Mouse (Mus musculus) brain, embryonic 18.5 days (tissue): ENCODE results near the gene Tmem88.

ENCODE experiments used
- DNase-seq: peaks from one replicate; pipeline ENCODE4 v3.0.0-alpha.2; 2012; ENCODE audit warnings: low read depth, low spot score

Gene Tmem88

DNA sequence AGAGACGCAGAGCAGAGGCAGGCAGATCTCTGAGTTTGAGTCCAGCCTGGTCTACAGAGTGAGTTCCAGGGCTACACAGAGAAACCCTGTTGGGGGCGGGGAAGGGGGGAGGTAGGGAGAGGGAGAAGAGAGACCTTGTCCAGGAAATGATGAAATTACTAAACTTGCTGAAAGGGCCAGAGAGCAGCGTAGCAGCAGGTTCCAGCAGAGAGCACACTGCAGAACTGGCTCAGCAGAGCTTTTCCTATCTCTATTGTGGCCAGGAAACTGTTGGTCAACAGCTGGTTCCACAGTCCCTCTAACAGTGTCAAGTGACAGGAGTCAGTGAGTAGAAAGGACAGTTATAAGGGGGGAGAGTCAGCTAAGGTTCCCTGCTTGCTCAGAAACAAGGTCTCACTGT lies 18.4 kb downstream of the Tmem88 start:
- DNase-seq, result no peak

DNA sequence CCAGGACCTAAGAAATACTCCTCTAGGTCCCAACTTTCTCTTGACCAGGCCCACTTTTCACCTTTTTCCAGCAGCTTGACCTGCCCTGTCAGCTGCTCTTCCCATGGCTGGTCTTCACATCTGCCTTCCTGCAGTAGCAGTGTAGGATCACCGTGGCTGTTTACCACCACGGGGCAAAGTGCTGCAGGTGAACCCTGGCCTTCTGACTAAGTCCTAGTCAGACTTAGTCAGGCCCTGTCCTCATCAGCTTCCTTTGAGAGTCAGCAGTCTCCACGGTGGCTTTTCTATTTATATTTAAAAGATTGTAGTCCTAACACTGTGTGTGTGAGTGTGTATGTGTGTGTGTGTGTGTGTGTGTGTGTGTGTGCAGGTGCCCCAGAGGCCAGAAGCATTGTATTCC lies 20.3 kb downstream of the Tmem88 start:
- DNase-seq, result no peak

GRCm38 (mm10) chr11:69375646-69376045 lies 22.4 kb downstream of the Tmem88 start:
- DNase-seq, result no peak

DNA sequence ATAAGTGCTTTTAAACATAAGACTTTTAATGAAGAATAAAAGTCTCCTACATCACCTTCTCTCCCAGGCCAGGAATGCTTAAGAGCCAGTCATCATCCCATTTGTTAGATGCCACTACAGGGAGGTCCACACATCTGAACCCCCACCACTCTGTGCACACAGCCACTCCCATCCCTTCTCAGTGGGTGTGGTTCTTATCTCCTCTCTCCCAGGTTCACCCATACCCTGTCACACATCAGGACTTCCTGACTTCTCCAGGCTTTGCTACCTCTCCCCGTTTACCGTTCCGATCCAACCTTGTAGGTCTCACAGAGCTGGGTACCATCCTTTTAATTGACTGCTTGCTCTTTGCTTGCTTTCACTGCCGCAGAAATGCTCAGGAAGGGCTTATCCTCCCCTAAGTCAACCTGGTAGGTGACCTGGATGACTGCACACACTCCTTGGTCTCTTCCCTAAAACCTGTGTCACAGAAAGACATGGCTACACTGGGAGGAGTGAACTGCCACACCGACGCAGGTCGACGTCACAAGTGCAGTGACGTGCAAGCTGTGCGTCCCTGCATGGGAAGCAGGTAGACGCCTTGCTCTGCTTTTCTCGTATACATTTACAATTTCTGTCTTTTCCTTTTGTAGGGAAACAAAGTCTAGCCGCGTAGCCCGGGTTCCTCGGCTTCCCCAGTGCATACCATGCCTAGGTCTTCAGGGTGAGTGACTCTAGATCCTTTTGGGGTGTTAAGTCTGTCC lies 24.6 kb downstream of the Tmem88 start:
- DNase-seq, result no peak

- DNase-seq, result no peak
These were observed 25.3 kb downstream of the Tmem88 start for GRCm38 (mm10) chr11:69372780-69373170.

DNA sequence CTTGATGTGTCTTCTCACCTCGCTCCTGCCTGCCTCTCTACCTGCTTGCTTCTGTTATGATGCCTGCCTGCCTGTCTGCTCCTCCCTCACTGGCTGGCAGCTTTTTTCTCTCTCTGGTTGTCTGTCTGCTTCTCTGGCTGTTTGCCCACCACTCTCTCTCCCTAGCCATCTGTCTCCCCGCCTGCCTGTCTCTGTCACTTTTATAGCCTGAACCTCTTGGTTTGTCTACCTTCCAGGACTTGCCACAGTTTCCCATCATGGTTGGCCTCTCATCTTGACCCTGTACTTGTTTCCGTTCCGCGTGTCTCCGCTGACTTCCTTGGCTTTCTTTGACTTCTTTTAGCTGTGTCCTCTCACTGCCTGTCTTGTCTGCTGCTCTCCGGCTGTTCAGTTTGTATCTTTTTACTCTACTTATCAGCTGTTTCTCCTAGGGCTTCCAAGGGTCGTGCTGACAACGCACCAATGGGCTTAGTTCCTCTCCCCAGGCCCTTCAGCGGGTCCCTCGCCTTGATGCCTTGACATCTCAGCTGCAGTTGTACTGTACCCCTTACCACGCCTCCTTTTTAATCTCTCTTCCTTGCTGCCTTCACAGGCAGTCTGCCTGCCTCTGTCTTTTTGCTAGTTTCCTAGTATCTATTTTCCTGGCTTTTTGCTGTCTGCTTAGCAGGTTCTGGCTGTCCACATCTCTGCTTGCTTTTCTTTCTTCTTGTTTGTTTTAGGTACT lies 25.8 kb downstream of the Tmem88 start:
- DNase-seq, result no peak

- no peak for DNase-seq
These were observed 26.4 kb downstream of the Tmem88 start for GRCm38 (mm10) chr11:69371601-69372000.

- DNase-seq, result no peak
These were observed 27.2 kb downstream of the Tmem88 start for GRCm38 (mm10) chr11:69370817-69371215.

DNA sequence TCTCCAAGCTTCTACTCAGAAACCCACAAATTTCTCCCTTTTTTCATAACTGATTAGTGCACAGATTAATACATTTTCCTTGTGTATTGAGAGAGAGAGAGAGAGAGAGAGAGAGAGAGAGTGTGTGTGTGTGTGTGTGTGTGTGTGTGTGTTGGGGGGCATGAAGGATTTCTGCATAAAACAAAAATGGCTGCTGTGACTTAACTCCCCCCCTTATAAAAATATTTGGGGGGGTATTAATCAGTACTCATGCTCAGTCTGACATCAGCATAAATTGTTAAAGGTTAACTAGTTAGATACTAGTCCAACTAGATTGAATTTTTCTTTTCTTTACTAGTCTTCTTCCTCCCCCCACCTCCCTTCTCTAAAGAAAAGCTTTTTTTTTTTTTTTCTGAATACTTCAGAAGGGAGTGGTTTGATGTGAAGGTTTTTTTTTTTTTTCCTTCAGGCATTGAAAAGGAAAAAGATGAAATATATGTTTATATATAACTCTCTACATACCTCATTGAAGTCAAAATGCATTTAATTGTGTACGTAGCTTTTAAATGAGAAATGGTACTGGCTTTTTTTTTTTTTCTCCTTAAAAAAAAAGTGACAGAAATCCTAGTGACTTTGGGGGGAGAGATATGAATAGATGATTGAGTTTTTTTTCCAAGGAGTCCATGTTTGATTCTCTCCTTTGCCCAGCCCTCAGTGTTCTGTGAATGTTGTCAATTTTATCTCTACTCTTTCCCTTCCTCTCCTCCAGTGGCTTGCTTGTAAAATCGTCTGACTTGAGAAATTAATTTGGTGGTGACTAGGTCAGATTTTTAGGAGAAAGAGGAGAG lies 27.8 kb downstream of the Tmem88 start:
- no peak for DNase-seq

GRCm38 (mm10) chr11:69369215-69369989 lies 28.6 kb downstream of the Tmem88 start, which contains the start of gene Chd3:
Chd3 (minus strand) TSS chr11:69369406.
- DNase-seq, result no peak

- DNase-seq, result no peak
These were observed 29.4 kb downstream of the Tmem88 start for GRCm38 (mm10) chr11:69368356-69369214.

- DNase-seq, result no peak
These were observed 30.2 kb downstream of the Tmem88 start for GRCm38 (mm10) chr11:69367616-69368355.

DNA sequence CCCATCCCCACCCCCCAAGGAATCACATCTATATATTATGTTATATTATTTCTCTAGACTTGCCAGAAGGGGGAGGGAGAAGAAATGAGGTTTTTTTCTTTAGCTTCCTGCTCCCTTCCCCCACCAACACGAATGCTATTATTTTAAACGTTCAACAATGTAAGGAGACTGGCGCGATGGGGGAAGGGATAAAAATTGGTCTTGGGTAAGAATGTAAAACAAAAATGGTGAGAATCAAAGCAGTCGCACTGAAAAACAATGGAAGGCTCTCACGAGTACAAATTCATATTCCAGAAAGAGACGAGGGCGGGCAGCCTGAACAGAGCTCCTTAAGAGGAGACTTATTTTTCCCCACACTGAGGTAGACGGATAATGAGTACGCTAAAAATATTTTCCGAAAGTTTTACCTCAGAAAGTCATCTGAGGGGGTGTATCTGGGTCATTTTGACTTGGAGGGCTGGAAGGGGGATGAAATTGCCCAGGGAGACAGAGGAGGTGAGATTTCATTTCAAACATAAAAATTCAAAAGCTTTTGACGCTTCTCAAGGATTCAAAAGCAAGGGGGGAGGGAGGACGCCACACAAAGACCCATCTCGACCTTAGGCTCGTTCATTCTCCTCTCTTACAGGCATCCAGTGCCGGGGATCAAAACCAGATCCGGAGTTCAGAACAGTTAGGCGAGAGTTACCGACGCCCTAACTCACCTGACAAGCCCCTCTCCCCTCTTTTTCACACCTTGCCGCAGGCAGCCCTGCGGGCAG lies 31.0 kb downstream of the Tmem88 start:
- no peak for DNase-seq

DNA sequence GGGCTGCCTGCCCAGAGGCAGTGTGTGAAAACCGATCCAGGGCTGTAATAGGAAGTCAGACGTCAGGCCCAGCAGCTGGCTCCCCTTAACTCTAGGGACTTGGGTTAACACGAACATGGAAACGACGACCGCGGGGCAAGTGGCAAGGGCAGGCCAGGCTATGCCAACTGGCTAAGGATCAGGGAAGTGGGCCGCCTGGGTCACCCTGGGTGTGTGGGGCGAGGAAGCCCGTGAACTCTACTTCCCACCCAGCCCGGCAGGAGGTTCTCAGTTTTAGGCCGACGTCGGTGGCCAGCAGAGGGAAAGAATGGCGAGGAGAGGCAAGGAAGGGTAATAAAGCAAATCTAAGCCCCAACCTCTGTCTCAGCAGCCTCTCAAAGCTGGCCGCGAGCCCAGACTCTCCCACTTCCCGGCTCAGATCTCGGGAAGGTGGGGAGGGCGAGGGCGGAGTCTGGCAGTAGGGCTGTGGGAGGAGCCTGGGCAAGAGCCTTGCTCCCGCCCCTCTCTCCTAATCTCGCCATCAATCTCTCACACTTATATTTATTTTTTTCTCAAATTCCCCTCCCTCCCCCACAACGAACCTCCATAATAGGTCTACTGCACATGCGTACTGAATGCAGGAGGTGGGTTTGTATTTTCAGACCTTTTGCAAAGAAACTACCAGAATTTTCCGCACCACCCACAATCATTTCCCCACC lies 31.7 kb downstream of the Tmem88 start:
- peak; percentile 95 for DNase-seq

DNA sequence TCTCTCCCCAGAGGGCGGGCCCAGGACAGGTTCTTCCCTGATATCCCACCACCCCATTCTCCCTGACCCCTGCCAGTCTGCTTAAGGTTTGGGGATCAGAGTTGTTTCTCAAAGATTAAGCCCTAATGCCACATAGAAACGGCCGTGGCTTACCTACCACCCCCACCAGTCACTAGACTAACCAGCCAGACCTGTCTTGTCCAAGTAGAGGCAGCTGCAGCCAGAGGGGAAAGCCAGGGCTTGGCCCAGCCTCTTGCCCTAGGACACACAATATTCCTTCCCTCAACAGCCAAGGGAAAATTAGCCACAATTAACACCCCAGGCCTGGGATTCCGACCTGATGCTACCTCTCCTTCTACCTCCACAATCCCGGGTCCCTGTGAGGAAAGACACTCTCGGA lies 32.3 kb downstream of the Tmem88 start:
- DNase-seq, result no peak

- no peak for DNase-seq
These were observed 33.1 kb downstream of the Tmem88 start for GRCm38 (mm10) chr11:69364910-69365309.

DNA sequence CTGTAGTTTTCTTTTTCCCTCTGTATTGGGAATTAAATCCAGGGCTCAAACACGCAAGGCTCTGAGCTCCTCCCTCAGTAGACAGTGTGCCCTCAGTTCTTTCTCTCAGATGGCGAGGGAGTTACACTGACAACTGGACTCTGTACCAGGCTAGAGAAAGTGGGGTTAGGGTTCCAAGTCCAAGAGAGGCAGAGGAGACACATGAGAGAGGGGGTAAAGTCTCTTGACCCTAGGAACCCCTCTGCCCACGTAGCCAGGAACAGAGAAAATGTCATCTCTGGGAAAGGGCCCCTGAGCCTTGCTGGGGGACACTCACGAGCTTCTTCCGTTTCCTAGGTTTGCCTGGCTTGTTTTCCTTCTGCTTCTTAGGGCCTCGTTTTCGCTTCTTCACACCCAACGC lies 33.7 kb downstream of the Tmem88 start:
- DNase-seq, result no peak

- DNase-seq, result no peak
These were observed 35.6 kb downstream of the Tmem88 start for GRCm38 (mm10) chr11:69362479-69362878.
